Mouse (Mus musculus) midbrain, embryonic 10.5 days (tissue): ENCODE results near the gene Mcee. TPM values are rescaled to one million over a fixed set of nuclear protein-coding genes. Genes with fewer than 3 reads are reported as not detected.

ENCODE experiments used
- DNase-seq: peaks from one replicate; pipeline ENCODE4 v3.0.0-alpha.2; 2017; ENCODE audit warnings: low spot score
- H3K27ac ChIP-seq: fragments of 300-500 bp; sonication (generic); replicated peaks from 2 replicates; pipeline ENCODE4 v1.5.1; 2016; ENCODE audit warnings: mild to moderate bottlenecking
- H3K27me3 ChIP-seq: fragments of 300-500 bp; sonication (generic); 2 replicates; pipeline ENCODE4 v1.6.1; 2016; ENCODE audit warnings: low read depth, mild to moderate bottlenecking; ENCODE audit not compliant: poor library complexity, severe bottlenecking
- H3K36me3 ChIP-seq: fragments of 300-500 bp; sonication (generic); 2 replicates; pipeline ENCODE4 v1.6.1; 2016; ENCODE audit warnings: mild to moderate bottlenecking, moderate library complexity
- H3K4me1 ChIP-seq: fragments of 300-500 bp; sonication (generic); 2 replicates; pipeline ENCODE4 v1.6.1; 2016
- H3K4me3 ChIP-seq: fragments of 300-500 bp; sonication (generic); 2 replicates; pipeline ENCODE4 v1.5.1; 2016; ENCODE audit warnings: mild to moderate bottlenecking, moderate library complexity
- H3K9me3 ChIP-seq: fragments of 300-500 bp; sonication (generic); replicated peaks from 2 replicates; pipeline ENCODE4 v1.6.1; 2016; ENCODE audit warnings: mild to moderate bottlenecking
- WGBS: fragments of 180-500 bp; shearing (Covaris S2); methylation state at CpG from one replicate; pipeline ENCODE4 v1.1.7; 2016; 5-methylcytosine and 5-hydroxymethylcytosine counted together
- polyA plus RNA-seq: library from polyadenylated mRNA; unstranded; fragments of >200 nt; fragmentation: Nextera tagmentation; extraction: Ambion mirVana; gene quantifications from 2 replicates; pipeline ENCODE4 v1.2.1, GENCODE M21; 2016

Mcee gene
- polyA plus RNA-seq, 1 experiment from 2014 or later, result 41.2 TPM

DNA sequence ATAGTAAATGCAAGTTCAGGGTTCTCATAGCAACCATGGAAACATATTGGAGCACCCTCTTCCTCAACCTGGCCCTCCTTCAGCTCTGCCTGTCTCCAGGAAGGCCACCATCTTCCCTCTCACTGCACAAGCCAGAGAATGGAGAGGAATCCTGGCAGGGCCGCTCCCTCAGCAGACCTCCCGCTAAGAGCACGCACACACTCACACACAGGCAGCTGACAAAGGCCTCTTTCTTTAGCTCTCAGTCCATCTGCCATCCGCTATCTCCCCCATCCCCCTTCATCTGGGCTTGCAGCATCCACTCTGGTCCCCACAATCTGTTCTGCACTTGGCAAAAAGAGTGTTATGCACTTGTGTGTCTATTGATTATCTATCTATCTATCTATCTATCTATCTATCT, 59.0 kb downstream of the Mcee start:
- Histone ChIP-seq H3K27ac (0 out of 2 replicates have a peak overlapping the region, but pooled peaks have one; percentile 42), H3K36me3 (no peaks in the 10 kb centered on the region), H3K27me3 (no peaks in the 10 kb centered on the region), H3K4me3 (no peak overlapping the region), H3K9me3 (no peaks in the 10 kb centered on the region), H3K4me1 (peaks cover 6% of the 10 kb centered on the region; the same call in 1 of the 2 replicates)
- no peak for DNase-seq
- 49% methylated on average over 4 of the region's 4 CpGs for WGBS

DNA sequence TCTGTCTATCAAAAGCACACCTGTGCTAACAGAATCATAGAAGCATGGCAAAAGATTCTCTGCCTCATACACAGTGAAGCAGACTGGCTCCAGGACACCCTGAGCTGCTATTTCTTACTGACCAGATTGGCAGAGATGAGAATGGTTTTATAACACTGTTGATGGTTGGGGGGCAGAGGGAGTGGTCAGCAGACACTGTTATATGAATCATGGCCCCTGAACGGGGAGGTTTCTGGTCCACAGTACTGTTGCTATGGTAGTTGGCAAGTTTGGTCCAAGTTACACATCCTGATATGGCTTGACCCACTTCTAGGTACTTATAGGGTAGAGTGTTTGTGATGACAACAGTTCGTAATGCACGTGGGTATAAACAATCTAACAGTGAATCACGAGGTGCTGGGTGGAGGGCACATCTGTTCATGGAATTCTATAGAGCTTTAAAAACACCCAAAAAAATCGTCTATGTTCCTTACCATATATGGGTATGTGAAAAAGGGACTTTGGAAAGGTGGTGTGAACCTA, 59.5 kb downstream of the Mcee start:
- Histone ChIP-seq H3K36me3 (no peaks in the 10 kb centered on the region), H3K27me3 (no peaks in the 10 kb centered on the region), H3K4me3 (no peak overlapping the region), H3K4me1 (peaks cover 6% of the 10 kb centered on the region; the same call in 1 of the 2 replicates), H3K9me3 (no peaks in the 10 kb centered on the region), H3K27ac (0 out of 2 replicates have a peak overlapping the region, but pooled peaks have one; percentile 46)
- 87% methylated on average over 5 of the region's 5 CpGs for WGBS
- no peak for DNase-seq

DNA sequence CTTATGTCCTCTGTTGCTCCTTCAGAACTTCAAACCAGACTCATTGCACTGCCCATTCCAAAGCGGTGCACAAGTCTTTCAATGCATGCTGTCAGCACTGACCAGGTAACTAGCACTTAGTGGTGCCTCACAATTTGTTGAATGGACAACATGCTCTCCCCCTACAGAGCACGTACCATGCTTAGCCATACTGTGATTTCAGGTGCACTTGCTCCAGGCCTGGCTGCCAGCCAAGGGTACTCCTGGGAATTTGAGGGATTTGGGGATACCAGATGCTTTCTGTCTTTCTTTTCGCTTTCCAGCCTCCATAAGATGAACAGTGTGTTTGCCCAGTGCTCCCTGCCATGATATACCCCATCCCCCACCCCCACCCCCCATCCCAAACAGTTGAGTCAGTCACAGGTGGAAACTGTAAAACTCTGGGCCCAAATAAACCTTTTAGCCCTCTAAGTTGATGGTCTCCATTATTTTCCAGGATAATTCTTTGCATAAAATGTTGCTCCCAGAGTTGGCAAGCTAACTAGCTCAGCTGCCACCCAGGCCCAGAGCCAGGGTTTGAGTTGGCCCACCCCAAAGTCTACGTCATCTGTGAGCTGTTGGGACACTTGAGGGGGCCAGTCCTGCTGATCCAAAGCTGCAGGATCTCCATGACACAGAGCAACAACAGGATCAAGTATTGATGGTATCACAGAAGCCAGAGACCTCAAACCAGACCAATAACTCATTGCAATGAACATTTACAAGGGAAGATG, 60.2 kb downstream of the Mcee start:
- DNase-seq, result no peak
- H3K27me3 ChIP-seq, result no peaks in the 10 kb centered on the region
- peaks cover 6% of the 10 kb centered on the region; the same call in 1 of the 2 replicates for H3K4me1 ChIP-seq
- no peaks in the 10 kb centered on the region for H3K9me3 ChIP-seq
- 86% methylated on average over 4 of the region's 4 CpGs for WGBS
- H3K36me3 ChIP-seq, result no peaks in the 10 kb centered on the region
- H3K4me3 ChIP-seq, result no peak overlapping the region
- H3K27ac ChIP-seq, result no peak overlapping the region

DNA sequence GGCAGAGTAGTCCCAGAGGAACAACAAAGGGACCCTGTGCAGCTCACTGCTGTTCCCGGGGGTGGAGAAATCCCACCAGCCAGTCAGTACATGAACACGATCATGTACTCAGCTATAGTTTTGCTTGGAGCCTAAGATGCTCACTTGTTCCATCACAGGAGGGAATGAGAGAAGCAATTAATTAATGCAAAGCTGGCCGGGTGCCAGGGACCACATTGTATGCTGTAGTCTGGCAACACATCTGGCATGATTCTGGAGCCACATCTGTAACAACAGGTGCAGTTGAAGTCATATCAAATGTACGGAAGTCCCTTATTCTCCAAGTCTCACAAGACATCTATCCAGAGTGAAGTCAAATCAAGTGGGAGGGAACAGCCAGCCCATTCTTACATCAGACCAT, 63.8 kb downstream of the Mcee start:
- Histone ChIP-seq H3K4me1 (peaks cover 6% of the 10 kb centered on the region; the same call in 1 of the 2 replicates), H3K9me3 (no peaks in the 10 kb centered on the region), H3K36me3 (no peaks in the 10 kb centered on the region), H3K27me3 (no peaks in the 10 kb centered on the region), H3K4me3 (no peak overlapping the region), H3K27ac (no peak overlapping the region)
- no peak for DNase-seq
- WGBS, result 84% methylated on average over 4 of the region's 4 CpGs

DNA sequence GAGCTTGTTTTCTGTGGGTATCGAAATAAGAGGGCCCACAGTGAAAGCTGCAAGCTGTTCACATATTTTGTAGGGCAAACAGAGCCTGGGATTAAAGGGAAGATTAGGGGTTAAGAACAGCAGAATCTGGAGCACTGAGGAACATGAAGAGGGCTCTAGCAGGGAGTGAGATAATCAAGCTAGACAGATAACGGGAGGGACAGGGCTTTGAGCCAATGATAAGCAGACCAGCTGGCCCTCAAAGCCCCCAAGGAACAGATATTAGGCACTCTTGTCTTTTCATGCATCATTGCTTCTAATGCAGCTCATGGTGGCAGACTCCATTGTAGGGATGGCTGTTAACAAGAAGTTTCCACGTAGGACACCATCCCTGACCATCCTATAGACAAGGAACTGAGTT, 64.3 kb downstream of the Mcee start:
- no peak for DNase-seq
- peaks cover 2% of the 10 kb centered on the region; the same call in 1 of the 2 replicates for H3K4me1 ChIP-seq
- no peak overlapping the region for H3K27ac ChIP-seq
- no peak overlapping the region for H3K4me3 ChIP-seq
- no peaks in the 10 kb centered on the region for H3K36me3 ChIP-seq
- H3K9me3 ChIP-seq, result no peaks in the 10 kb centered on the region
- no peaks in the 10 kb centered on the region for H3K27me3 ChIP-seq
- 79% methylated on average over 3 of the region's 3 CpGs for WGBS

DNA sequence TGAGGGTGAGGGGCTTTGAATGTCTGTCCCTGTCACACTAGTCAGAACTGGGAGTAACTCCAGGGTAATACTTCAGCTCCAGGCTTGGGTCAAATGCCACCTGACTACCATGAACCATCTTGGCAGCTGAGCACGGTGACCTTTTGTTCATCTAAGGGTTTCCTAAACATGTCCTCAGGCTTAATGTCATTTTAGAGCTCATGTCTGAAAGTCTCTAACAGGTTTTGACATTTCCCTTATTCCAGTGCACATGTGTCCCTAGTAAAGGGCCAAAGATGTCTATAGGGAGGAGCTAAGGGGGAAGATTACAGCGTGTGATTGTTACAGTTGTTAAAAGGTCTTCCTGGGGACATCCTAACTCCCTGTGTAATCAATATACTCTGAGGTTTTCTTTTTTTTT, 65.4 kb downstream of the Mcee start:
- H3K36me3 ChIP-seq, result no peaks in the 10 kb centered on the region
- no peaks in the 10 kb centered on the region for H3K4me1 ChIP-seq
- DNase-seq, result no peak
- whole genome bisulfite sequencing, result 87% methylated on average over 2 of the region's 2 CpGs
- H3K9me3 ChIP-seq, result no peaks in the 10 kb centered on the region
- H3K27ac ChIP-seq, result no peak overlapping the region
- H3K27me3 ChIP-seq, result no peaks in the 10 kb centered on the region
- no peak overlapping the region for H3K4me3 ChIP-seq

Other genes with a start within 250 kb of the Mcee start
- gene Trpm1, start 238.8 kb upstream of the Mcee start, polyA plus RNA-seq, result 0.41 and 6.1 TPM in 2 replicates
- 12.5 and 15.3 TPM in 2 replicates for gene Mtmr10, start 105.0 kb upstream of the Mcee start, polyA plus RNA-seq
- 8.1 and 9.2 TPM in 2 replicates for gene Fan1, start 18.5 kb upstream of the Mcee start, polyA plus RNA-seq
- 46.8 and 53.0 TPM in 2 replicates for gene Mphosph10, start 339 bp upstream of the Mcee start, polyA plus RNA-seq
- 50.1 and 68.0 TPM in 2 replicates for gene Apba2, start 109.1 kb downstream of the Mcee start, polyA plus RNA-seq